15 mouse cellular contexts compared by ENCODE assay signal in the genomic region with DNA sequence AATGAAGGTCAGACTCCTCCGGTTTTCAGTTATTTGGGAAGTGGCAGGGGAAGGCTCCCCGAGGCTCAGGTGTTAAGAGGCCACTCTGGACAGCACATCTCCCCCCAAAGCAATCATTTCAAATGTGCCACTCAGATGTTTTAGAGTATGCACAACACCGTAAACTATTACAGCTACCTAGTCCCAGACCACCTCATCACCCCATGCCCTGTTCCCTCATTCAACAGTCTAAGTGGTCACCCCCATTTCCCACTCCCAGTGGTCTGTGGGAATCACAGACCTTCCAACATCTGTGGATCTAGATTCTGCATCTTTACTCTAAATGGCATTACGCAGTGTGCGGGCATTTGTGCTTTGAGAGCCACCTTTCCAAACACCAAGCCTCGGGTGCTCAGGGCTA.
"Had no signal": no experiment of that assay in that cellular context is flagged by ENCODE, and none has a peak within 500 bp of the region (broad histone marks: within the 10 kb centered on the region; RNA-seq: fewer than 3 reads in every experiment).

No protein-coding gene starts in this region.

- DNase-seq: retina, postnatal 1 day; right cerebral cortex, adult 18-20 months; right cerebral cortex, postnatal 14 days; right cerebral cortex, postnatal 25 days; right cerebral cortex, postnatal 4 days; spleen, adult 18-20 months; thymus, adult 18-20 months; thymus, adult 2 months; thymus, postnatal 14 days; thymus, postnatal 25 days; thymus, postnatal 36 days; thymus, postnatal 4 days had no signal

- H3K27me3 ChIP-seq: neural tube, embryonic 13.5 days; stomach, embryonic 15.5 days had no signal

- H3K36me3 ChIP-seq: neural tube, embryonic 13.5 days; stomach, embryonic 15.5 days had no signal

- H3K4me1 ChIP-seq: neural tube, embryonic 13.5 days had no signal

- H3K9me3 ChIP-seq: neural tube, embryonic 13.5 days; stomach, embryonic 15.5 days had no signal

- H3K4me3 ChIP-seq: neural tube, embryonic 13.5 days; stomach, embryonic 15.5 days had no signal

- H3K4me2 ChIP-seq: neural tube, embryonic 13.5 days; stomach, embryonic 15.5 days had no signal

- H3K27ac ChIP-seq: neural tube, embryonic 13.5 days; stomach, embryonic 15.5 days; stomach, postnatal 0 days had no signal

- H3K9ac ChIP-seq: neural tube, embryonic 13.5 days; stomach, embryonic 15.5 days had no signal
